Mouse (Mus musculus) embryonic stem cell, embryonic (primary cell): ENCODE measurements at regions not wholly inside any gene's neighbourhood (a gene's known extent, or its start where the extent isn't known, plus 50 kb on each side); places are given as distances from the start of the nearest gene placed in this dataset.

Experiments used
- CTCF ChIA-PET, 4 experiments: fragments of 300-600 bp in 2 of 4; fragments of 350-600 bp in 2 of 4; sonication (Branson Sonifier 250); formaldehyde crosslinking; loops; one replicate each; lab custom pipeline; 2022; ENCODE audit warnings: inconsistent platforms in 2 of 4; lab: Charles Lee
- POLR2A ChIA-PET, 4 experiments: fragments of 300-600 bp in 2 of 4; fragments of 350-600 bp in 2 of 4; sonication (Branson Sonifier 250); formaldehyde crosslinking; loops; one replicate each; lab custom pipeline; 2022; ENCODE audit warnings: antibody characterized with exemption in 4 of 4, inconsistent platforms in 1 of 4; lab: Charles Lee

DNA sequence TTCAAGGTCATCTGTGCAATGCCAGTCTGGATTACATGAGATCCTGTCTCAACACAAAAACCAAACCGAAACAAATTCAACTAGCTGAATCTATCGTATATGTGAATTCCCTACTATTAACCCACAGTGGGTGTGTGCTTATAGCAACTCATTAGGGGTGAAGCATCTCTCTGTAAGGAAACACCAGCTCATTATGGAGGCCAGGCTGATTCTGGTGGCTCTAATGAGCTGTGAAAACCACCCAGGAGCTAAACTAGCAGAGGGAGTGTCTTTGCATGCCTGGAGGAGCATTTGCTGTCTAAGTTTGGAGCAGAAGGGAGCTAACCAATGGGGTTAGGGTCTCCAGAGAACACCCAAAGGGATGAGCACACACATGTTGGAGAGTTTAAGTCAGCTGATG, 54.1 kb upstream of the Adamts2 start:
- POLR2A ChIA-PET = no interaction called here

GRCm38 (mm10) chr11:50546456-50547144, 55.3 kb upstream of the Adamts2 start:
- ChIA-PET POLR2A (no interaction called here), CTCF (interaction anchor here in 2 of 4 experiments (1.7 to 1.9 kb wide), 2 partner anchors 12 kb away, joined by 5 read pairs; no protein-coding TSS in a partner anchor)

More for the DNA sequence above, 54.1 kb upstream of the Adamts2 start:
- CTCF ChIA-PET = interaction anchor here (0.7 to 1.9 kb wide), 5 partner anchors 11 to 807 kb away, joined by 3 to 7 read pairs (median 5); no protein-coding TSS in a partner anchor

DNA sequence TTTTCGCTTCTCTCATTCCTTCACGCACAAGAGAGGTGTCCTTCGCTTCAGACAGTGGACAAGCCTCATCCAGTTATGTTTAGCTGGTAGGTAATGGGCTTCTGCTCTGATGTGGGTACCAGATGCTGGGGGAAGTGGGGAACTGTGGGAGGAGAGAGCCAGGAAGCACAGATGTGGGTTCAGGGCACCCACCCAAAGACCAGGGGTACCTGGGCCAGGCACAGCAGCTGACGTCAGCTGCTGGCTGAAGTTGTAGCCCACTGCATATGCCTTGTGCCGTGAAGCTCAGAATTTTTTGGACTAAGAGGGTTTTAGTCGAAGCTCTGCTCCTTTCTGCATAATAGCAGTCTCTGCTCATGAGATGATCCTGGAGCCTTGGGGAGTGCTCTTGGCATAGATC, 56.5 kb upstream of the Adamts2 start:
- POLR2A ChIA-PET = no interaction called here
- CTCF ChIA-PET = no interaction called here

- CTCF ChIA-PET = interaction anchor here in 2 of 4 experiments (0.8 to 1.5 kb wide), 3 partner anchors 12 to 169 kb away, joined by 3 to 6 read pairs (median 4); no protein-coding TSS in a partner anchor
- POLR2A ChIA-PET = no interaction called here
Measured at GRCm38 (mm10) chr11:50540136-50540535, 61.7 kb upstream of the Adamts2 start.

- ChIA-PET CTCF (no interaction called here), POLR2A (interaction anchor here in 1 of 4 experiments (1.0 kb wide), 1 partner anchor 47 kb away, joined by 3 read pairs; no protein-coding TSS in a partner anchor)
Measured at GRCm38 (mm10) chr11:50534266-50534665, 67.6 kb upstream of the Adamts2 start.

GRCm38 (mm10) chr11:50527923-50528322, 74.0 kb upstream of the Adamts2 start:
- ChIA-PET POLR2A (no interaction called here), CTCF (no interaction called here)

- ChIA-PET CTCF (interaction anchor here in 1 of 4 experiments (0.6 kb wide), 2 partner anchors 328 to 1818 kb away, joined by 5 read pairs; no protein-coding TSS in a partner anchor), POLR2A (no interaction called here)
Measured at GRCm38 (mm10) chr11:50520162-50520561, 81.7 kb upstream of the Adamts2 start.

- ChIA-PET POLR2A (no interaction called here), CTCF (interaction anchor here in 2 of 4 experiments (0.6 to 1.5 kb wide), 2 partner anchors 14 to 64 kb away, joined by 3 read pairs; no protein-coding TSS in a partner anchor)
Measured at GRCm38 (mm10) chr11:50507882-50508281, 77.0 kb upstream of the Rufy1 start.

GRCm38 (mm10) chr11:50507498-50507824, 76.5 kb upstream of the Rufy1 start:
- ChIA-PET CTCF (interaction anchor here in 3 of 4 experiments (0.6 to 1.5 kb wide), 3 partner anchors 14 to 63 kb away, joined by 3 read pairs; no protein-coding TSS in a partner anchor), POLR2A (interaction anchor here in 1 of 4 experiments (0.7 kb wide), 1 partner anchor 1264 kb away, joined by 3 read pairs; no protein-coding TSS in a partner anchor)

DNA sequence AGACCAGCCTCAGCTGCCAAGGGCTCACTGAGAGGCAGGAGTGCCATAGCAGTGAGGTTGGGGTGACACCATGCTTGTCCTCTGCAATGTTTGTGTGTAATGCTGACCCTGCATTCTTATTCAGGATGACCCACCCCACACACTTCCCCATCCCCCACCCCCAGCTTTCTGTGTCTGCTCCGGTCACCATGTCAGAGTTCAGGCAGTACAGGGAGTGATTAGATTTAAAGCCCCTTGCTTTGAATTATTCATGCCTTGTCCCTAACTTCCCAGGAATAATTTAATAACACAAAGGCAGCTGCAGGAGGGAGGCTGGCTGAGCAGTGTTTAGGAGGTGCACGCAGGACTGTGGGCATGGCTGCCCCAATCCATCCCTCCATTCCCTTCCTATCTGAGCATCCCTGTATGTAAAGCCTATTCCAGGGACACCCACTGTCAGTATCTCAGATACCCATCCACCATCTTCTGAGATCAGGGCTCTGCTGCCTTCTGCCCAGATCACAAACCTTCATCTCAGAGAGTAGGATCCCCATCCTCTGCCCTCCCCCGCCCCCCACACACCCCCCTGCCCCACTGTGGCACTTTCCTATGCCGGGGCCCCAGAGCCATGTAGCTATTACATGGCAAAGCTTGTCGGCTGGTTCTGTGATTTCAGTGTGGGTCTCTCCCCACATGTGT, 76.0 kb upstream of the Rufy1 start:
- CTCF ChIA-PET = interaction anchor here in 1 of 4 experiments (0.6 kb wide), 1 partner anchor 52 kb away, joined by 3 read pairs; no protein-coding TSS in a partner anchor
- POLR2A ChIA-PET = interaction anchor here in 1 of 4 experiments (0.7 kb wide), 1 partner anchor 1265 kb away, joined by 3 read pairs; no protein-coding TSS in a partner anchor

DNA sequence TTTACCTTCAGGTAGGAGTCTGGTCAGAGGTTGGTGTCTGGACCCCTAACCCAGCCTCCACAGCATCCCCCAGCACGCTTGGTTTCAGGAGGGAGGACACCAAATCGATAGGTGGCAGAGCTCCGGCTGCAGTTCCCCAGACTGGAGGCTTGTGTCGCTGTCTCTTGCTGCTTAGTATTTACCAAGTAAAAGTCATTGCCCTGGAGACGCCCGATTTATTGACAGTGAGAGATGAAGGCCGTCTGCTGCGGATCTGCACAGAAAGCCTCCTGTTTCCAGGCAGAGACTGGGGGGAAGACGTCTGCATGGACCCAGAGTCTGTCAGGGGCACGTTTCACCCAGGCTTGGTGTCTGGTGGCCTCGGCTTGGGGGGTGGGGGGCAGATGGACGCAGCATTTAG, 70.4 kb upstream of the Rufy1 start:
- ChIA-PET CTCF (interaction anchor here in 2 of 4 experiments (0.6 to 1.0 kb wide), 4 partner anchors 86 to 962 kb away, joined by 3 to 4 read pairs (median 4); no protein-coding TSS in a partner anchor), POLR2A (interaction anchor here in 1 of 4 experiments (0.7 kb wide), 1 partner anchor 49 kb away, joined by 3 read pairs; no protein-coding TSS in a partner anchor)

DNA sequence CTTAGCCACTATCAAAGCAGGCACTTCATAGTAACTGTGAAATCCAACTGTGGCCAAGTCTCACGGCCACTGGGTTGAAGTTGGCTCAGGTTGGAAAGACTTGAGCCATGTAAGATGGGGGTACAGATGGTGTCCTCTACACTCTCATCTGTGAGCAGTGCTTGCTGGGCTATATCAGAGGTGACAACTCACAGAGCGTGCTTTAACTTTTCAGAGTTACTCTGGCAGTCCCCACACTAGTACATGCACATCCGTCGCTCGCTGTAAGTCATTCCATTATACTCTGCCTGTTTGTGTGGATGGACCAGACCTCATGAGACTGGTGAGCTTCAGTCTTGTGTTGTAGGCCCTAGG, 62.2 kb upstream of the Rufy1 start:
- CTCF ChIA-PET = interaction anchor here in 1 of 4 experiments (0.6 to 1.3 kb wide), 2 partner anchors 12 to 355 kb away, joined by 3 read pairs; no protein-coding TSS in a partner anchor
- POLR2A ChIA-PET = interaction anchor here in 1 of 4 experiments (0.5 kb wide), 1 partner anchor 122 kb away, joined by 6 read pairs; no protein-coding TSS in a partner anchor

GRCm38 (mm10) chr11:50492399-50493122, 61.6 kb upstream of the Rufy1 start:
- ChIA-PET CTCF (interaction anchor here in 1 of 4 experiments (0.6 to 1.3 kb wide), 2 partner anchors 12 to 356 kb away, joined by 3 read pairs; no protein-coding TSS in a partner anchor), POLR2A (interaction anchor here in 1 of 4 experiments (0.5 kb wide), 1 partner anchor 121 kb away, joined by 6 read pairs; no protein-coding TSS in a partner anchor)

- ChIA-PET CTCF (no interaction called here), POLR2A (interaction anchor here in 1 of 4 experiments (0.7 kb wide), 1 partner anchor 236 kb away, joined by 3 read pairs; no protein-coding TSS in a partner anchor)
Measured at GRCm38 (mm10) chr11:50483821-50484220, 52.9 kb upstream of the Rufy1 start.

GRCm38 (mm10) chr11:50483116-50483515, 52.2 kb upstream of the Rufy1 start:
- POLR2A ChIA-PET = interaction anchor here in 1 of 4 experiments (0.5 kb wide), 1 partner anchor 53 kb away, joined by 3 read pairs; no protein-coding TSS in a partner anchor
- CTCF ChIA-PET = no interaction called here

DNA sequence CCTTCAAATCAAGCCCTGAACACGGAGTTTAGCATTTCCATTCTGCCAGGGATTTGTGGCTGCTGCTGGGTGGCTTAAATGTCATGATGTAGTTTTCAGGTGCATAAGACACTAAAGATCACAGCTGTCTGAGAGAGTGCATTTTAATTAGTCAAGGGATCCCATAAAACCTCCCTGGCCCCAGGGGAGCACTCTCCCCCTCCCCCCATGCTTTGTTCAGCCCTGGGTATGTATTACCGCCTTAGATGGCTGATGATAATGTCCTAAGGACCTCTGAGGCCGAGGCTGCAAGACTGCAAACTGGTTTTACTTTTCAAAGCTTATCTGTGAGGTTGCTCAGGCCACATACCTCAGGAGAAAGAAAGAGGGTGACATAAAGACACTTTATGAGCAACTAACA, 51.7 kb upstream of the Rufy1 start:
- CTCF ChIA-PET = no interaction called here
- POLR2A ChIA-PET = no interaction called here
